Mouse (Mus musculus) myocyte (in vitro differentiated cells): ENCODE results near the gene Map3k12. TPM values are rescaled to one million over a fixed set of nuclear protein-coding genes. Genes with fewer than 3 reads are reported as not detected.

ENCODE experiments used
- H3K27me3 ChIP-seq: one replicate; pipeline ENCODE4 v1.6.1; 2011; ENCODE audit not compliant: control insufficient read depth, insufficient read depth, insufficient read length
- H3K36me3 ChIP-seq: one replicate; pipeline ENCODE4 v1.6.1; 2011; ENCODE audit not compliant: control insufficient read depth, insufficient read depth
- H3K4me2 ChIP-seq: one replicate; pipeline ENCODE4 v1.6.1; 2011; ENCODE audit warnings: low read depth, control low read depth
- H3K4me3 ChIP-seq: one replicate; pipeline ENCODE4 v1.5.1; 2011; ENCODE audit warnings: mild to moderate bottlenecking, control low read depth, moderate library complexity
- H3K79me2 ChIP-seq: one replicate; pipeline ENCODE4 v1.6.1; 2011; ENCODE audit not compliant: control insufficient read depth, insufficient read depth
- H3ac ChIP-seq: one replicate; pipeline ENCODE4 v1.6.1; 2011; ENCODE audit not compliant: control insufficient read depth, insufficient read length
- CEBPB ChIP-seq: IDR thresholded peaks from 2 replicates; pipeline ENCODE4 v1.6.1; 2011; ENCODE audit warnings: mild to moderate bottlenecking, moderate library complexity; ENCODE audit not compliant: poor library complexity, insufficient read depth, severe bottlenecking
- E2F4 ChIP-seq: IDR thresholded peaks from one replicate; pipeline ENCODE4 v1.6.1; 2011; ENCODE audit warnings: mild to moderate bottlenecking, control low read depth, moderate library complexity; ENCODE audit not compliant: insufficient read depth
- MAX ChIP-seq: IDR thresholded peaks from one replicate; pipeline ENCODE4 v1.6.1; 2011; ENCODE audit warnings: low read depth, mild to moderate bottlenecking, control low read depth
- MYOD1 ChIP-seq, 3 experiments: IDR thresholded peaks; one replicate each; pipeline ENCODE4 v1.6.1; 2011; ENCODE audit warnings: control low read depth in 2 of 3, low read depth in 2 of 3, mild to moderate bottlenecking in 2 of 3, moderate library complexity in 1 of 3; ENCODE audit not compliant: insufficient read length in 2 of 3, control insufficient read depth in 1 of 3
- MYOG ChIP-seq, 3 experiments: IDR thresholded peaks; one replicate each; pipeline ENCODE4 v1.6.1; 2011; ENCODE audit warnings: control low read depth in 2 of 3, low read depth in 2 of 3, mild to moderate bottlenecking in 2 of 3; ENCODE audit not compliant: insufficient read length in 2 of 3, control insufficient read depth in 1 of 3, insufficient read depth in 1 of 3
- POLR2A ChIP-seq: IDR thresholded peaks from one replicate; pipeline ENCODE4 v1.6.1; 2011; ENCODE audit warnings: low read depth, mild to moderate bottlenecking, control low read depth, moderate library complexity; ENCODE audit not compliant: insufficient read length
- POLR2AphosphoS2 ChIP-seq: IDR thresholded peaks from one replicate; pipeline ENCODE4 v1.6.1; 2011; ENCODE audit warnings: low read depth, control low read depth; ENCODE audit not compliant: insufficient read length
- REST ChIP-seq: IDR thresholded peaks from one replicate; pipeline ENCODE4 v1.6.1; 2011; ENCODE audit warnings: mild to moderate bottlenecking, control low read depth, moderate library complexity; ENCODE audit not compliant: insufficient read depth, insufficient read length
- SRF ChIP-seq: IDR thresholded peaks from one replicate; pipeline ENCODE4 v1.6.1; 2011; ENCODE audit warnings: low read depth; ENCODE audit not compliant: control insufficient read depth, insufficient read length
- TCF12 ChIP-seq: IDR thresholded peaks from one replicate; pipeline ENCODE4 v1.6.1; 2011; ENCODE audit warnings: mild to moderate bottlenecking, control low read depth; ENCODE audit not compliant: poor library complexity, insufficient read depth, severe bottlenecking
- TCF3 ChIP-seq: IDR thresholded peaks from one replicate; pipeline ENCODE4 v1.6.1; 2011; ENCODE audit warnings: low read depth, control low read depth; ENCODE audit not compliant: insufficient read length
- USF1 ChIP-seq: IDR thresholded peaks from one replicate; pipeline ENCODE4 v1.6.1; 2011; ENCODE audit warnings: low read depth, mild to moderate bottlenecking, control low read depth, moderate library complexity
- polyA plus RNA-seq: library from polyadenylated mRNA; unstranded; fragments of >200 nt; fragmentation: generic; extraction: Trizol; gene quantifications from one replicate; pipeline ENCODE4 v1.2.1, GENCODE M21; 2012; ENCODE audit warnings: missing spikeins

Gene Map3k12
- polyA plus RNA-seq, 1 experiment = 5.9 TPM

- Histone ChIP-seq H3K27me3 (no peaks in the 10 kb centered on the region), H3K79me2 (peaks cover 83% of the 10 kb centered on the region), H3K4me2 (no peak overlapping the region), H3ac (no peak overlapping the region), H3K4me3 (no peak overlapping the region), H3K36me3 (peaks cover 99% of the 10 kb centered on the region)
- TF ChIP-seq POLR2AphosphoS2 (no peak), TCF12 (no peak)
Observed at GRCm38 (mm10) chr15:102487664-102488063, 29.2 kb downstream of the Map3k12 start.

- no peak overlapping the region for H3ac ChIP-seq
- H3K4me3 ChIP-seq = no peak overlapping the region
- peaks cover 89% of the 10 kb centered on the region for H3K79me2 ChIP-seq
- TF ChIP-seq USF1 (no peak), MYOG (IDR thresholded peaks at IDR 0.05; ENCODE audit: control insufficient read depth in 1 of 3, insufficient read depth in 1 of 3, insufficient read length in 2 of 3, low read depth in 2 of 3) (no peak), MYOD1 (IDR thresholded peaks at IDR 0.05; ENCODE audit: control insufficient read depth in 1 of 3, insufficient read length in 2 of 3, low read depth in 2 of 3) (no peak), TCF3 (no peak), TCF12 (no peak), POLR2AphosphoS2 (peak; percentile 64), E2F4 (no peak), POLR2A (peak; percentile 37), CEBPB (no peak)
- H3K36me3 ChIP-seq = peaks cover 99% of the 10 kb centered on the region
- H3K4me2 ChIP-seq = no peak overlapping the region
- H3K27me3 ChIP-seq = no peaks in the 10 kb centered on the region
Observed at GRCm38 (mm10) chr15:102485853-102486252, 31.0 kb downstream of the Map3k12 start.

GRCm38 (mm10) chr15:102483136-102483535 is 33.7 kb downstream of the Map3k12 start:
- Histone ChIP-seq H3K4me2 (no peak overlapping the region), H3K4me3 (no peak overlapping the region), H3K27me3 (no peaks in the 10 kb centered on the region), H3ac (no peak overlapping the region), H3K79me2 (peaks cover 93% of the 10 kb centered on the region), H3K36me3 (peaks cover 98% of the 10 kb centered on the region)
- TF ChIP-seq MYOG (IDR thresholded peaks at IDR 0.05; ENCODE audit: control insufficient read depth in 1 of 3, insufficient read depth in 1 of 3, insufficient read length in 2 of 3, low read depth in 2 of 3) (no peak), POLR2AphosphoS2 (peak; percentile 29)

GRCm38 (mm10) chr15:102474520-102474919 is 42.3 kb downstream of the Map3k12 start:
- no peaks in the 10 kb centered on the region for H3K27me3 ChIP-seq
- peaks cover 70% of the 10 kb centered on the region for H3K36me3 ChIP-seq
- no peak overlapping the region for H3ac ChIP-seq
- H3K4me2 ChIP-seq = no peak overlapping the region
- H3K4me3 ChIP-seq = no peak overlapping the region
- TF ChIP-seq MYOG (IDR thresholded peaks at IDR 0.05; ENCODE audit: control insufficient read depth in 1 of 3, insufficient read depth in 1 of 3, insufficient read length in 2 of 3, low read depth in 2 of 3) = no peak
- TF ChIP-seq MYOD1 (IDR thresholded peaks at IDR 0.05; ENCODE audit: control insufficient read depth in 1 of 3, insufficient read length in 2 of 3, low read depth in 2 of 3) = no peak
- no peak for TF ChIP-seq TCF3
- no peak for TF ChIP-seq POLR2AphosphoS2
- H3K79me2 ChIP-seq = peaks cover 88% of the 10 kb centered on the region

GRCm38 (mm10) chr15:102473246-102473645 is 43.6 kb downstream of the Map3k12 start:
- H3ac ChIP-seq = no peak overlapping the region
- peak; percentile 16 for TF ChIP-seq POLR2AphosphoS2
- TF ChIP-seq E2F4 = no peak
- H3K27me3 ChIP-seq = no peaks in the 10 kb centered on the region
- peak overlapping the region; percentile 80 for H3K4me2 ChIP-seq
- peaks cover 57% of the 10 kb centered on the region for H3K36me3 ChIP-seq
- H3K4me3 ChIP-seq = no peak overlapping the region
- peaks cover 75% of the 10 kb centered on the region for H3K79me2 ChIP-seq

- H3K4me3 ChIP-seq = peak overlapping the region; percentile 70
- H3K4me2 ChIP-seq = peak overlapping the region; percentile 80
- TF ChIP-seq E2F4 (no peak), CEBPB (no peak), MYOG (IDR thresholded peaks at IDR 0.05; ENCODE audit: control insufficient read depth in 1 of 3, insufficient read depth in 1 of 3, insufficient read length in 2 of 3, low read depth in 2 of 3) (no peak), POLR2AphosphoS2 (no peak), MAX (no peak), TCF12 (no peak), REST (no peak), TCF3 (no peak), USF1 (no peak), MYOD1 (IDR thresholded peaks at IDR 0.05; ENCODE audit: control insufficient read depth in 1 of 3, insufficient read length in 2 of 3, low read depth in 2 of 3) (no peak), SRF (no peak), POLR2A (no peak)
- peaks cover 42% of the 10 kb centered on the region for H3K36me3 ChIP-seq
- no peaks in the 10 kb centered on the region for H3K27me3 ChIP-seq
- H3ac ChIP-seq = no peak overlapping the region
- H3K79me2 ChIP-seq = peaks cover 60% of the 10 kb centered on the region
Observed at GRCm38 (mm10) chr15:102471727-102472126, 45.1 kb downstream of the Map3k12 start.
